Mouse (Mus musculus): ENCODE results near the gene Nr4a1.

Nr4a1 gene

GRCm38 (mm10) chr15:101253886-101254795, at the start of gene Nr4a1:
TSS of gene Nr4a1 (plus strand) at chr15:101254269.
- peak; percentile 84 for DNase-seq

- DNase-seq, result no peak
Observed at GRCm38 (mm10) chr15:101204781-101205180, 49.3 kb upstream of the Nr4a1 start.

DNA sequence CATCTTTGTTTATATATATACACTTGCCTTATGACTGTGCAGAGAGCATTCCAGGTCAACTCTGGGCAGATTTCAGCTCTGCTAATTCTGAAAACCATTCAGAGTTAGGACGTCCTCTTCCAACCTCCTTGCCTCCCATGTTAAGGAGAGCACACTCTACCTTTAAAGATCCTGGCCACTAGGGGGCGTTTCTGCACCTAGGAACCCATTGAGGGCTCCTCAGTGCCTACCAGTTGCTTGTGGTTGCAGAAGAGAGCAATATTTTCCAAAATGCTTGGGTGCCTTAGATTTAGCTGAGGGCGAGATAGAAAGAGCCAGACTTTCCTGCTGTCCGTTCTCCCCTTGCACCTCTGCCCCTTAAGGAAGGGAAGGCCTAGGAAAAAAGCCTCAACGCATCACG, 43.8 kb upstream of the Nr4a1 start:
- DNase-seq, result peak; percentile 71

GRCm38 (mm10) chr15:101210998-101211613, 43.0 kb upstream of the Nr4a1 start:
- DNase-seq, result no peak

DNA sequence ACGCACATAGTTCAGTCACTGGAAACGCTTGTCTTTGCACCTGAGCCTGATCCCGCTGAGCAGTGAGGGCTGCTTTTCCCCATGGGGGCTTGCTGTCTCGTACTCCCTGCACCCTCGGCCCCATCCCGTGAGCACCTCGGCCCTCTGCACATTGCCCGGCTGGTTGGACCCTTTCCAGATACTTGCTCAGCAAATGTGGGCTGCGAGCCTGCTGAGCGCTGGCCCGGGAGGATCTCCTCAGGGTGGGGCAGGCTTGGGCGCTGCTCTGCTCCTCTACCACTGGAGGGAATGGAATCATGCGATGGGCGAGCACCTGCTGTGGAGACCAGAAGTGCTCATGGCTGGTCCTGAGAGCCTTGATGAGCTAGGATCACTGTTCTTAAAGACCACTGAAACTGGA, 41.6 kb upstream of the Nr4a1 start:
- DNase-seq, result peak; percentile 91

DNA sequence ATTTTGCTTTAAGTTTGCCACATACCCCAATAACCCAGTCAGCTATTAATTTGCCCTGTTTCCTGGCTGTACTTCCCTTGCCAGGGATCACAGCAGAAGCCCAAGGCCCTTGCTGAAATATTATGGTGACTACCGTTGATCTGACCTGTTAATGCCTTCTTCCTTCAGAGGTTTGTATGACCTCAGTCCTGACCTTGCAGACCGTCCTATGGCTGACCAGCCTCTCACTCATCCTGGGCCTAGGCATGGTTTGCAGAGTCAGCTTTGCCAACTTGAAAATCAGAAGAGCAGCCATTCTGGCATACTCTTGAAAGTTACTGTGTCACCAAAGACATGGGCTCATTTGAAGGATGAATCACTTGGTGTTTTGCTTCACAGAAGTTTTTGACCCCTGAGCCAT, 38.9 kb upstream of the Nr4a1 start:
- no peak for DNase-seq

DNA sequence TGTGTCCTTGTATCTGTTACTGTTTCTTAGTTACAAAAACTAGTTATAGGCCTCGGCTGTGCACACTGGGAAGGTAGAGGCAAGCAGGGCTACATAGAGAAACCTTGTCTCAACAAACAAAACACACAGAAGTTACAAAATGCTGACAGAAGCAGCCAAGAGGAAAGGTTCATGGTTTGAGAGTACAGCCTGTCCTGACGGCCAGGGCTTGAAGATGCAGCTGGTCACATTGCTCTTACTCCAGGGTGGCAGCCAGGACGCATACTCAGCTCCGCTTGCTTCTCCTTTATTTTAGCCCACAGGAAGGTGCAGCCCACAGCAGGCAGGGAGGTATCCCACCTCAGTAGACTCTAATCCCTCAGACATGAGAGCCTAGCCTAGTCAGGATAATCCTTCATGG, 38.0 kb upstream of the Nr4a1 start:
- DNase-seq, result peak; percentile 58

DNA sequence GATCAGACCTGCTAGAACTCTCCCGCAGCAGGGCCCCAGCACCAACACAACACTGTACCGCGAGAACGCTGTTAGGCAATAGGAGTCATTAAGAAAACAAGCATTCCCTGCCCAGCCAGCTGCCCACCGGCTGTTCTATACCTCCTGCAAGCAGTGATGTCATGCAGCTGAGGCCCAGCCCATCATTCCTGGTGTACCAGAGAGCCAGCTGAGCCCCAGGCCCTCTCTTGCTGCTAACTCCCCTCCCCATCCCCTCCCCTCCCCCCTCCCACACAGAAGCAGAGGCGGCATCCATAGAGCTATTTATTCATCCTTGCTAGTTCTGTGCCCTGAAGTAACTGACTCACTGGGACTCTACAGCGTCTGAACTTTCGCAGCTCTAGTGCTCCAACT, 33.2 kb upstream of the Nr4a1 start:
- DNase-seq, result no peak

DNA sequence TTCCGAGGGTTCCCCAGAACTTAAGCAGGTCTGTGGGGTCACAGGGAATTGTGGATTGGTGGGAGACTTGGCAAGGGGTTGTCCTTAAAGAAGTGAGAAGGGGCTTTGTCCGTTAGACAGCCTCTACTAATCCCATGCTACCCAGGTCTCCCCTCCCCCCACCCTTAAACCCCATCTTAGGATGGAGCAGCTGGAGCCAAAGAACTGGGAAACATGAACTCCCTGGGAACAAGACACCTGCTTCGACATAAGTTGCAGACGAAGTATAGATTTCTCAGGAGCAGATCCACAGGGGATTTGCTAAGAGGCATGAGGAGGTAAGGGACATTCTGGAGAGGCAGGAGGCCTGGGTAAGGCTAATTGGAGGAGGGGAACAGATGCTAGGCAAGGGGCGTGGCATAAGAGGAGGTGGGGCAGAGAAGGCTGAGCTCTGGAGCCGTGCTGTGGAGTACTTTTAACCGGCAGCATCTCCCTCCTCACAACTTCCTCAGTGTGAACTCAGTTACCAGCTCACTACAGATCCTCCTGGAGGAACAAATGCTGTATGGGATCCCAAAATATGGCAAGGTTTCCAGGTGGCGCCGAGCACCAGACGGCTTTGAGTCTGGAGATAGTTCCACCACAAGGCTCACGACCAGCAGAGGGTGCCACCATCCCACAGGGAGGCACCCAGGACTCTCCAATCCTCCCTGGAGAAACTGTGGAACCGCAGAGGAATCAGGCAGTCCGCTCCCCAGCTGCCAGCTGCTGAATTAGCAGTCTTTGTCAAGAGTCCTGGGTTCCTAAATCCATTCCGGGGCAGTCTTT, 32.6 kb upstream of the Nr4a1 start:
- DNase-seq, result peak; percentile 92

GRCm38 (mm10) chr15:101222897-101223482, 31.1 kb upstream of the Nr4a1 start:
- no peak for DNase-seq

- no peak for DNase-seq
Observed at GRCm38 (mm10) chr15:101223596-101223995, 30.5 kb upstream of the Nr4a1 start.

DNA sequence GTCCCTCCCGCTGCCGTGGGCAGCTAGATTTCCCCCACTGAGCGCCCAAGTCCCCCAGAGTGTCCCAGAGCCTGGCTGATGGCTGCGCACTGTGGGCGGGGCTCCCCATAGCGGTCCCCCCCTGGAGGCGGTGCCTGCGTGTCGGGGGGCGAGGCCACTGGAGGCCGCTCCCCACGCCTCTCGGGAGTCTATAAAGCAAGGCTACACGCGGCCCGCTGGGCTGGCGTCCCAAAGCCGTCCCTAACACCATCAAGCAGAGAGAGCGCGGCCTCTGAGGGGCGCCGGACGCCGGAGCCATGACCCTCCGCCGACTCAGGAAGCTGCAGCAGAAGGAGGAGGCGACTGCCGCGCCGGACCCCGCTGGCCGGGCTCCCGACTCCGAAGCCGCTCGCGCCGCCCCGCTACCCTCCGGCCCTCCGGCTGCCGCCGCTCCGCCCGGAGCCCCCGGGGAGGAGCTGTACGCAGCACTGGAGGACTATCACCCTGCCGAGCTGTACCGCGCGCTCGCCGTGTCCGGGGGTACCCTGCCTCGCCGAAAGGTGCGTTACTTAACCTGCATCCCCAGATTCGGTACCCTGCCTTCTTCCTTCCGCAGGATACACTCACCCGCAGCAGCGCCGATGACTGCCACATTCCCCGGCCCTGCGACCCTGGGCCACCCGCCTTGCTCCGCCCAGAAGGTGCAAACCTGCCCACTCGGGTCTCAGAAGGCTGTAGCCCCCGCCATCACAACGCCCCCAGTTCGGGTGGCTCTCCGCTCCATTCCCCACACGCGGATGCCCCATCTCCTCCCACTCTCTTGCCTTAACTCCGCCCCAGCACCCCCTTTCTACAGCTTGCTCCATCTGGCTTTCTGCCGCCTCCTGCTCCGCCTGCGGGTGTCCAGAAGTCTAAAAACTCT, 29.8 kb upstream of the Nr4a1 start, which contains the start of gene Grasp:
Grasp (plus strand) TSS at position 183 of the 901 bp plus-strand sequence.
- DNase-seq, result peak; percentile 88

DNA sequence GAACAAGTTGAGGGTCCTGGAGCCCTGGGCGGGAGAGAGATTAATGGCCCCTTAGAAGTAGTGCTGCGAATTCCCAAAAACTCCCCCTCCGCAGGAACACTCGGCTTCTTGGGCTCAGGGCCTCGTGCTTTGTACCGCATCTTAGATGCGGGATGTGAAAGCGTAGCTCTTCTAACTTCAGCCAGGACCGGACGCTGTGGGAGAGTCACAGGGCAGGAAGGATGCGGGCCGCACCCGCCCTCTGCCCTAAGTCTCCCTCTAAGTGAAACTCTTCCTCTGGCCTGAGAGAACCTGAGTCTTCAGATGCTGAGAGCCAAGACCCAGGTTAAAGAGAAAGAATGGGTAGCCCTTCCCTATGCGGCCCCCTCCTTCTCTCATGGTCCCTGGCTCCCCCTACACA, 29.1 kb upstream of the Nr4a1 start:
- no peak for DNase-seq

DNA sequence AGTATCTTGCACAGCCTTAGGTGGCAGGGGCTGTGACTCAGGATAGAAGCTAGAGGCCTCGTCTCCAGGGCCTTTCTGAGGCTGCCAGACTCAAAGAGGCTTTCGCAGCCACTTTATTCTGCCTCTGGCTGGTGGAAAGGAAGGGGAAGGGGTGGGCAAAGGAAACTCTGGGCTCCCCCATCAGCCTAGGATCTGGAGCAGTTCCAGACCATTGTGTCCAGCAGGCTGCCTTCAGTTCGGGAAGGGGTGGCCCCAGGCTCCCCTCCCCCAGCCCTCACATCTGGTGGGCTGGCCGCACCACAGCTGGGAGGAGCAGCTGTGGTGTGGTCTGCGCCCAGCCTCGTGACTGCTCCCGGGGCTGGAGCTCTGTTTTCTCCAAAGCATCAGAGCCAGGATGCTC, 26.1 kb upstream of the Nr4a1 start:
- peak; percentile 75 for DNase-seq

DNA sequence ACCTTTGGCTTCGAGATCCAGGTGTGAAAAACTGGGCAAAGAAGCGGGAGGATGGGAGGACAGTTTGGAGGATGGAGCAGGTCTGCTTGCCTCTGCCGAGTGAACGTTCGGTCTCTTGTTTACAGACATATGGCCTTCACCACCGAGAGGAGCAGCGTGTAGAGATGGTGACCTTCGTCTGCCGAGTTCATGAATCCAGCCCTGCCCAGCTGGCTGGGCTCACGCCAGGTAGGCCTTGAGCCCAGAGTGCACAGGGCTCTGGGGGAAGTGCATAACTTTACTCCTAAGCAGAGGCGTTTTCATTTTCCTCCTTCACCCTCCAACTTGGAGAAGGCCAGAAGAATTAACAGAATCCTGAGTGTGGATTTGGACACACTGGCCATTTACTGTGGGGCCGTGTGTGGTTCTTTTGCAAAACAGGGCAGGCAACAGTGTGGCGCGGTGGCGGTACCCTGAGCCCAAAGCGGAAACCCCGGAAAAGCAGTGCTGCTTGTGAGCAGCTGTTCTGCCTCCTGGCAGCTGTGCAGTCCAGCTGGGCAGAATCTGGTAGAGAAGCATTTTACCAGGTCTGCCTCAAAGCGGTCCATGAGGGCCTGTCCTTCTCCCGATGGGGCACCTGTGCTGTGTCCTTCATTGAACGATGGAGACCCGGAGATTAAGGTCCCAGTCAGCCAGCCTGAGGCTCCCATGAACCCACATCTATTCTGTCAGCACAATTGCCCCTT, 25.0 kb upstream of the Nr4a1 start:
- no peak for DNase-seq

GRCm38 (mm10) chr15:101230503-101230902, 23.6 kb upstream of the Nr4a1 start:
- no peak for DNase-seq

- DNase-seq, result peak; percentile 64
Observed at GRCm38 (mm10) chr15:101230995-101231647, 22.9 kb upstream of the Nr4a1 start.

DNA sequence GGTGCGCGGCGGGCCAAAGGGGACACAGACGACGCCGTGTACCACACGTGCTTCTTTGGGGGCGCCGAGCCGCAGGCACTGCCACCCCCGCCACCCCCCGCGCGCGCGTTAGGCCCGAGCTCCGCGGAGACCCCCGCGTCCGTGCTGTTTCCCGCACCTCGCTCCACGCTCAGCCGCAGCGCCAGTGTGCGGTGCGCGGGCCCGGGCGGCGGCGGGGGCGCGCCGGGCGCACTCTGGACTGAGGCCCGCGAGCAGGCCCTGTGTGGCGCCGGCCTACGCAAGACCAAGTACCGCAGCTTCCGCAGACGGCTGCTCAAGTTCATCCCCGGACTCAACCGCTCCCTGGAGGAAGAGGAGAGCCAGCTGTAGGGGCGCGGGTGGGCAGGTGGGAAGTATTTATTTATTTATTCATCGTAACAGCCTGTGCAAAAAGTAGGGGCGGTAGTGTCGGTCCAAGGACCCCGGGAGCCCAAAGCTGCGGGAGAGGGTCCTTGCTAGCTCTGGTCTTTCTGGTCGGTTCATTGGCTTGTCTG, 22.4 kb upstream of the Nr4a1 start:
- DNase-seq, result no peak

DNA sequence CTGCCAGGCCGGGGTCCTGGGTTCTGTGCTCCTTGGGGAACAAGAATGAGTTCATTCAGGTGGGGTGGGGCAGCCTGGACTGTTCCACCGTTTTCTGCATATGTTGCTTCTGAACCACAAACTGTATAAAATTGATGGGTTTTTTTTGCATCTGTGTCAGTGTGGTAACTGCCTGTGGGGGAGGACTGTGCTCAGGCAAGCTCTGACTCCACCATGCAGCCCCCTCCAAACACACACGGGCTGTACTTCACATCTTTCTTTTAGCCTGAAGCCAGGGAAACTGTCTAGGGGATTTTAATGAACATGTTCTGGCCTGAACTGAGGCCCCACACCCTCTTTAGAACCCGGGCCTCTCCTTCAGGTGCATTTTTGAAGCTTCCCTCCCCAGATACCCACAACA, 21.5 kb upstream of the Nr4a1 start:
- no peak for DNase-seq

- DNase-seq, result no peak
Observed at GRCm38 (mm10) chr15:101233183-101233582, 20.9 kb upstream of the Nr4a1 start.

Data from kidney, adult 9 months (tissue).